Mouse (Mus musculus): ENCODE measurements at regions not wholly inside any gene's neighbourhood (a gene's known extent, or its start where the extent isn't known, plus 50 kb on each side); places are given as distances from the start of the nearest gene placed in this dataset.
A peak's percentile ranks its signal among the peaks of the same experiment; 100 is the strongest.
"Not testable (repeated sequence)": the region's sequence is repeated elsewhere in the genome, so short reads cannot be mapped to it uniquely, and the experiment has no call there.

DNA sequence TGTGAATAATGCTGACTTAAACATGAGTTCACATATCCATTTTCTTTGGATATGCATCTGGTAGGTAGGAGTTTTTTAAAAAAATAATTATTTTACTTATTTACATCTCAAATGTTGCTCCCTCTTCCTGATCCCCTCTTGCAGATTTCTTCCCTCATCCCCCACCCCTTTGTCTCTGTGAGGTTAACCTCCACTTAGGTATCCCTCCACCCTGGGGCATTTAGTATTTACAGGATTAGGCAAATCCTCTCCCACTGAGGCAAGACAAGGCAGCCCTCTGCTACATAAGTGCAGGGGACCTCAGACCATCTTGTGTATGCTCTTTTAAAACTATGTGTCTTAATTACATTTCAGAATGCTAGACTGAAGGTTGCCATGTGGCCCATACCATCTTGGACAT lies 155.2 kb upstream of the Shcbp1 start:
- DNase-seq (ENCODE audit: low spot score in 2 of 2), result no peak
- intact Hi-C loops (cut with DNase I), result no loop called here

DNA sequence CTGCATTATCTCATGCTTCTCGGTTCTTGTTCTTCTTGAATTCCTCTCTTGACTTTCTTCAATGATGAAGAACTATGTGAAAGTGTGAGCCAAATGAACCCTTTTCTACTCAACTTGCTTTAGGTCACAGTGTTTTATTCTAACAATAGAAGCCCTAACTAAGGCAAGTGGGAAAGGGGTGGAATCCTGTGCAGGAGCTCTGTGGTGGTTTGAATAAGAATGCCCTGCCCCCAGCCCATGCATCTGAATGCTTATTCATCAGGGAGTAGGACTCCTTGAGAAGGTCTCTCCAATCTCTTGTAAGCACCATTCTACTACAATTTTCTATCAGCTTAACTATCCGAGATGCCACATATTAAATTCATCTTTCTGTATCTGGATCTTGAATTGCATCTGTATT lies 154.7 kb upstream of the Shcbp1 start:
- DNase-seq (ENCODE audit: low spot score in 2 of 2), result no peak
- intact Hi-C loops (cut with DNase I), result no loop called here

DNA sequence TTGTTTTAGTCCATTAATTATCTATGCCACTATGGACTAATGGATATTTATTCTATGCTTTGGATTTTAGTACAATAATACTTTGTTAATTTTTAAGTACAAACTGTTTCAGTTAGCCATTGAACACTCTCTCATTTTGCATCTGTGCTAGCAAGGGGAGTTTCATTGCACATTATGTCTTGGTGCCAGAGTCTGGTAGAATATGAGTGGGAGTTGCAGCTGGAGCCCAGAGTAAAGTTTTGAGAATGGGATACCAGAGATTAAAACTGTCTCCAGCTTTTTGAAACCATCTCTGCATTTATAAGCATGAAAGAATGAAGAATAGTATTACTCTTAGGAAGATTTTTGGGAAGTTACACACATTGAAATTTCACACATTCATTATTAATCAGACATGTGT lies 137.1 kb upstream of the Shcbp1 start:
- intact Hi-C loops (cut with DNase I), result no loop called here
- DNase-seq (ENCODE audit: low spot score in 2 of 2), result peak in 1 of 2 experiments; percentile 23

DNA sequence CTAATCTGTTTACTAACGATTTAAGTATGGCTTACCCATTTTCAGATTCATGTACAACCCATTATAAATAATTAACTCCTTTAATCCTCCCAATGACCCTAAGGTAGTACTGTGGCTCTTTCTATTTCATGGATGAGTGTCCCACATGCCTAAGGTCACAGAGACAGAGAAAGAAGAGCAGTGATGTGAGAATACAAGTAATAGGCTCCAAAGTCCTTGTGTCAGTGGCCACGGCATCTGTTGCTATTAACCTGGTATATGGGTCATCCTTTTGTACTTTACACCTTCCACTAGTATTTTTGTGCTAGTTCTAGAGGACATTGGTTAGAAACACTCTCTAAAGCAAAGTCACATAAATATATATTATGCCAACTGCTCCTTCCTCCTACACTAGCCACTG lies 115.7 kb upstream of the Shcbp1 start:
- DNase-seq (ENCODE audit: low spot score in 2 of 2), result no peak
- intact Hi-C loops (cut with DNase I), result no loop called here

DNA sequence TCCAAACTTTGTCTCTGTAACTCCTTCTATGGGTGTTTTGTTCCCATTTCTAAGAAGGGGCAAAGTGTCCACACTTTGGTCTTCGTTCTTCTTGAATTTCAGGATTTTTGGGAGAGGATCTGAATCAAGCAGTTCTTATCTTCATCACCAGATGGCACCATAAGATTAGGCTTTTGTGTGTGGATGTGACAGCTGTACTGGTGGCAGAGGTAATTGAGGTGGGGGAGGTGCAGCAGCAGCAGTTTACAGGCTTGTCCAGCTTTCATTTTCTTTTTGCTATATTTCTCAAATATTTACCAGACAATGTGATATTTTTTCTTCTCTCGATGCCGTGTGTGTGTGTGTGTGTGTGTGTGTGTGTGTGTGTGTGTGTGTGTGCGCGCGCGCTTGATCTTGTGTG lies 89.4 kb upstream of the Shcbp1 start:
- intact Hi-C loops (cut with DNase I), result not testable (repeated sequence)
- peak; percentile 62 to 75 for DNase-seq (ENCODE audit: low spot score in 2 of 2)

DNA sequence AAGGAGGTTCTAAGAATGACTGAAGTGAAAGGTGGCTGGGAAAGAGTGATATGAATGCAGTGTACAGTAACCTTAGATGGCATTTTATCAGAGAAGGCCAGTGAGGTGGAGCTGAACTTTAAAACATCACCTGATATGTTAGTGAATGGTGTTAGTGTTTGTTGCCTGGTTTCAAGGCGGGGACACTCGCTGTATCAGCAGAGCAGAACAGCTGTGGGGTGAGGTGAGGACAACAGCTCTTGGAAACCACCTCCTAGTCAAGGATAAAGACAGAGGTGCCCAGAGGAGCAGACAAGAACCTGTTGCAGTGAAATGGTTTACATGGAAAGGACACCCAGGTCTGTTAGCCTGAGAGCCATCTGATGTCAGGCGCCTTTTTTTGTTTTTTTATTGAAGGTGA lies 59.7 kb upstream of the Shcbp1 start:
- intact Hi-C loops (cut with DNase I), result no loop called here
- no peak for DNase-seq (ENCODE audit: low spot score in 2 of 2)

DNA sequence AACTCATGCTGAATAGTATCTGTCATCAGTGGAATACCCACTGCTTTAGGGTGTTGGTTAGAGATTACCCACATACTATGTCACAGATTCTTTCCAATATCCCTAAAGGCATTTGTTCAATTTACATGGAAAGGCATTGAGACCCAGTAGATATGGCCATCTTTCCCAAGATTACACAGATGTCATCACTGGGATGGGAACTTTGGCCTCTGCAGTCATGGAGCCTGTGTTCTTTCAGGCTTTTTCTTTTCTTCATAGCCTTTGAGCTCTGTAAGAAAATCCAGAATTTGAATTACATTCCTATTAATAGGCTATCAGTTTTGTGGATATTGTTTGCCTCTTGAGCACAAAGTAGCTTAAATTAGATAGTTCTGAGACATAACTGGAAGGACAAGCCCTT lies 59.2 kb upstream of the Shcbp1 start:
- DNase-seq (ENCODE audit: low spot score in 2 of 2), result no peak
- intact Hi-C loops (cut with DNase I), result no loop called here

DNA sequence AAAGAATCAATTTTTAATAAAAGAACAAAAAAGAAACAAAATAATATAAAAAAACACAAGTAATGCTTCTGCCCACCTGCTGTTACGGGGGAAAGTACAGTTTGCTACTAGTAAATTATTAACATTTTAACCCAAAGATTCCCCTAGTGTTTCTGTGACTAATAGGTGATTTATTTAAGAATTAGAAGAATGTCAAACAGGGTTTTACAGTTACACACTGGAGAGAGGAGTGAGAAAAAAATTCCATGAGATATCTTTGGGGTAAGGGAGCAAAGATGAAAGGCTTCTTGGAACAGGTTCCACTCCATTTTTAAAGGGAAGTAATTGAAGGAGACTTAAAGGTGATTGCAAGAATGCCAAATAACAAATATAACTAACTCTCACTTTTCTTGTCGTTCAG lies 58.4 kb upstream of the Shcbp1 start:
- intact Hi-C loops (cut with DNase I), result no loop called here
- DNase-seq (ENCODE audit: low spot score in 2 of 2), result no peak

DNA sequence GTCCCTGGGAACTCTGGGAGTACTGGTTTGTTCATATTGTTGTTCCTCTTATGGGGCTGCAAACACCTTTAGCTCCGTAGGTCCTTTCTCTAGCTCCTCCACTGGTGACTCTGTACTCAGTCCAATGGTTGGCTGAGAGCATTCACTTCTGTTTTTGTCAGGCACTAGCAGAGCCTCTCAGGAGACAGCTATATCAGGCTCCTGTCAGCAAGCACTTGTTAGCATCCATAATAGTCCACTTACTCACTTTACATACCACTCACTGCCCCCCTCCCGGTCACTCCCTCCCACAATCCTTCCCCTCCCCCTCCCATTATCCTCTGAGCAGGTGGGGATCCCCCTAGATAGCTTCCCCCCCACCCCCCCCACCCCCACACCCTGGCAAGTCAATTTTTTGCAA lies 57.3 kb upstream of the Shcbp1 start:
- intact Hi-C loops (cut with DNase I), result no loop called here
- no peak for DNase-seq (ENCODE audit: low spot score in 2 of 2)
